Mouse (Mus musculus): ENCODE results near the gene Atp6v0a4. TPM values are rescaled to one million over a fixed set of nuclear protein-coding genes. Genes with fewer than 3 reads are reported as not detected.

Gene Atp6v0a4
- polyA plus RNA-seq, 1 experiment = 0.01 TPM

DNA sequence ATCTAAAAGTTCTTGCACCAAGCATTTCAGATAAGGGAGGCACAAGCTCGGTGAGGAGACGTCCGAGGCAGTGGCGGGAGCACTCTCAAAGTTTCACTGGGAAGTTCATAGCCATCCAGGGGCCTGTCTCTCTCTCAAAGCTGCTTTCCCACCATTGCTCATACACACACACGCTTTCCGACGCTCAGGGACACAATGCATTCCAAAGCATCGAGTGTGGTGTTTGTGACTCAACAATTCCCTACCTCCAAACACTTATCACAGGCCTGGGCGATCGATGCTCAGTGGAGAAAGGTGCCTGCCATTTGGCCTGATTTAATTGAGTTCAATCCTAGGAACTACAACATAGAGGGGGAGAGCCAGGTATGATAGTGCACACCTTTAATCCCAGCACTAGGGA, 29.7 kb downstream of the Atp6v0a4 start:
- no peaks in the 10 kb centered on the region for H3K79me2 ChIP-seq (ENCODE audit: control insufficient read depth, insufficient read depth)
- no peaks in the 10 kb centered on the region for H3K27me3 ChIP-seq (ENCODE audit: control insufficient read depth, insufficient read depth, insufficient read length)
- H3ac ChIP-seq (ENCODE audit: control insufficient read depth, insufficient read length) = no peak overlapping the region
- no peak overlapping the region for H3K4me3 ChIP-seq
- no peak overlapping the region for H3K4me2 ChIP-seq (ENCODE audit: low read depth)
- H3K36me3 ChIP-seq (ENCODE audit: control insufficient read depth, insufficient read depth) = no peaks in the 10 kb centered on the region
- TF ChIP-seq MYOG (IDR thresholded peaks at IDR 0.05; ENCODE audit: control insufficient read depth in 1 of 3, insufficient read depth in 1 of 3, insufficient read length in 2 of 3, low read depth in 2 of 3) (no peak), POLR2A (IDR thresholded peaks at IDR 0.05; ENCODE audit: insufficient read length, low read depth) (no peak), REST (IDR thresholded peaks at IDR 0.05; ENCODE audit: insufficient read depth, insufficient read length) (no peak), TCF3 (IDR thresholded peaks at IDR 0.05; ENCODE audit: insufficient read length, low read depth) (no peak), SRF (IDR thresholded peaks at IDR 0.05; ENCODE audit: control insufficient read depth, insufficient read length, low read depth) (no peak), MAX (IDR thresholded peaks at IDR 0.05; ENCODE audit: low read depth) (no peak), E2F4 (IDR thresholded peaks at IDR 0.05; ENCODE audit: insufficient read depth) (no peak), MYOD1 (IDR thresholded peaks at IDR 0.05; ENCODE audit: control insufficient read depth in 1 of 3, insufficient read length in 2 of 3, low read depth in 2 of 3) (no peak), USF1 (IDR thresholded peaks at IDR 0.05; ENCODE audit: low read depth) (no peak), TCF12 (IDR thresholded peaks at IDR 0.05; ENCODE audit: insufficient read depth, poor library complexity, severe bottlenecking) (no peak), POLR2AphosphoS2 (IDR thresholded peaks at IDR 0.05; ENCODE audit: insufficient read length, low read depth) (no peak), CEBPB (IDR thresholded peaks at IDR 0.05; ENCODE audit: insufficient read depth, poor library complexity, severe bottlenecking) (no peak)

DNA sequence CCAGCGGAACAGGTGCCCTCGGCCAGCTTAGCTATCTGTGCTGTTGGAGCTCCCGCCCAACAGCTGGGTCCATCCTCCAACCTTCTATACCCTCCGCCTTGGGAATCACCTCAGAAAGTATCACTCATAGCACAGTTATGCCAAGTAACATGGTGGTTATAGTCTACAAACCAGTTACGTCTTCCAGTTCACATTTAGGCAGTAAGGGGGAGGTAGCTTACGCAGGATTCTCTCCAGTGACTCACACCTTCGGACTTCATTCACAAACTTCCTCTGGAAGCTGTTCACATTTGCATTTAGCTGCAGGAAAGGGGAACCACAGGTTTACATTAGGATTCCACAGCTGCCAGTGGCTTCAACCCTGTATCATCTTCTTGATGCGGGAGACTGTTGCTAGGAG, 31.8 kb downstream of the Atp6v0a4 start:
- no peak for TF ChIP-seq SRF (IDR thresholded peaks at IDR 0.05; ENCODE audit: control insufficient read depth, insufficient read length, low read depth)
- TF ChIP-seq E2F4 (IDR thresholded peaks at IDR 0.05; ENCODE audit: insufficient read depth) = no peak
- no peak for TF ChIP-seq MYOD1 (IDR thresholded peaks at IDR 0.05; ENCODE audit: control insufficient read depth in 1 of 3, insufficient read length in 2 of 3, low read depth in 2 of 3)
- no peak for TF ChIP-seq MAX (IDR thresholded peaks at IDR 0.05; ENCODE audit: low read depth)
- no peak for TF ChIP-seq TCF12 (IDR thresholded peaks at IDR 0.05; ENCODE audit: insufficient read depth, poor library complexity, severe bottlenecking)
- TF ChIP-seq REST (IDR thresholded peaks at IDR 0.05; ENCODE audit: insufficient read depth, insufficient read length) = no peak
- no peak for TF ChIP-seq TCF3 (IDR thresholded peaks at IDR 0.05; ENCODE audit: insufficient read length, low read depth)
- no peak for TF ChIP-seq CEBPB (IDR thresholded peaks at IDR 0.05; ENCODE audit: insufficient read depth, poor library complexity, severe bottlenecking)
- no peak for TF ChIP-seq USF1 (IDR thresholded peaks at IDR 0.05; ENCODE audit: low read depth)
- TF ChIP-seq POLR2A (IDR thresholded peaks at IDR 0.05; ENCODE audit: insufficient read length, low read depth) = no peak
- no peak for TF ChIP-seq POLR2AphosphoS2 (IDR thresholded peaks at IDR 0.05; ENCODE audit: insufficient read length, low read depth)
- no peak for TF ChIP-seq MYOG (IDR thresholded peaks at IDR 0.05; ENCODE audit: control insufficient read depth in 1 of 3, insufficient read depth in 1 of 3, insufficient read length in 2 of 3, low read depth in 2 of 3)
- Histone ChIP-seq H3ac (ENCODE audit: control insufficient read depth, insufficient read length) (no peak overlapping the region), H3K4me3 (no peak overlapping the region), H3K36me3 (ENCODE audit: control insufficient read depth, insufficient read depth) (no peaks in the 10 kb centered on the region), H3K27me3 (ENCODE audit: control insufficient read depth, insufficient read depth, insufficient read length) (no peaks in the 10 kb centered on the region), H3K79me2 (ENCODE audit: control insufficient read depth, insufficient read depth) (no peaks in the 10 kb centered on the region), H3K4me2 (ENCODE audit: low read depth) (no peak overlapping the region)

DNA sequence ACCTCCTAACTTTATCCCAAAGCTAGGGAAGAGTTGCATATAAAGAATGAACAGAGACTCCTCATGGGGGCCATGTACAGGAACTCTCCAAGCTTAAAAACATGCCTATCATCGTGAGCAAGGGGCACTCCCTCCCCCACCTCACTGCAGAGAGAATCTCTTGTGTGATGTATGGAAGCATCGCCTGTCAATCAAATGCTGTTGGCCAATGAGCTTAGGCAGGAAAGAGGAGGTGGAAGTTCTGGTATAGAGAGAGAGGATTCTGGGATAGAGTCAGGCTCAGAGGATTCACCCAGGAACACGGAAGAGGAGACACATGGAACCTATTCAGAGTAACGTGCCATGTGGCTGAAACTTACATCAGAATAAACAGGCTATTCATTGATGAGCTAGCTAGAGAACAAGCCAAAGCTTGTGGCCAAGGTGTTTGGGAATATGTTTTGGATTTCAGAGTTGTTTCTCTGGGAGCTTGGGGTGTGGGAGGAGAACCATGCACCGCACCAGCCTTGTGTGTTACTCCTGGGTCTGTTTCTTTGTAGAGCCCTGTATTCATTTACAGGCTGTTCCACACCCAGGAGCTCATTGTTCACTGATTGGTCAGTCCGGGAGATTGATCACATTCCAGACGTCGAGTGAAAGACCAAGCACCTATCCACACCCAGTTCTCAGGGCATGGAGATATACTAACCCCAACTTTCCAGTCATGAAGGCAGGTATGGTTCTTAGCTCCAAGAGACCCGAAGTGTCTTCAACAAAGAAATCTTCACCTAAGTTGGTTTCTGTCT, 37.0 kb downstream of the Atp6v0a4 start:
- H3K27me3 ChIP-seq (ENCODE audit: control insufficient read depth, insufficient read depth, insufficient read length) = no peaks in the 10 kb centered on the region
- no peak overlapping the region for H3K4me3 ChIP-seq
- H3K4me2 ChIP-seq (ENCODE audit: low read depth) = no peak overlapping the region
- no peak for TF ChIP-seq CEBPB (IDR thresholded peaks at IDR 0.05; ENCODE audit: insufficient read depth, poor library complexity, severe bottlenecking)
- no peak for TF ChIP-seq POLR2AphosphoS2 (IDR thresholded peaks at IDR 0.05; ENCODE audit: insufficient read length, low read depth)
- TF ChIP-seq TCF12 (IDR thresholded peaks at IDR 0.05; ENCODE audit: insufficient read depth, poor library complexity, severe bottlenecking) = no peak
- H3K36me3 ChIP-seq (ENCODE audit: control insufficient read depth, insufficient read depth) = no peaks in the 10 kb centered on the region
- no peak overlapping the region for H3ac ChIP-seq (ENCODE audit: control insufficient read depth, insufficient read length)
- no peaks in the 10 kb centered on the region for H3K79me2 ChIP-seq (ENCODE audit: control insufficient read depth, insufficient read depth)

DNA sequence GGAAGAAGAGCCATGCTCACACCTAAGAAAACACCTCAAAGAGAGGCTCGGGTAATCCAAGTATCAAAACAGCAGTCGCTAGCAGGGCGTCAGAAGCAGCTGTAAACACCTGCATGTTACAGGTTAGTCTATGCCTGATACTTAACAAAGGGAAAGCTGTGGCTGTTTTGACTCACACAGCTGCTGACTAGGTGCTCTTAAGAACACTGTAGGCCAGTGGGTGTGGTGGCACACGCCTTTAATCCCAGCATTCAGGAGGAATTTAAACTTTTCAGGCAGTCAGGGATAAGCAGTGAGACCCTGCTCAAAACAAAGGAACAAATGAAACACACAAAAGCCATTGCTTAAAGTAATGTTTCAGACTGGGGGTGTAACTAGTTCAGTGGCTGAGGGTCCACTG, 41.2 kb downstream of the Atp6v0a4 start:
- no peak overlapping the region for H3K4me2 ChIP-seq (ENCODE audit: low read depth)
- no peaks in the 10 kb centered on the region for H3K79me2 ChIP-seq (ENCODE audit: control insufficient read depth, insufficient read depth)
- H3K36me3 ChIP-seq (ENCODE audit: control insufficient read depth, insufficient read depth) = no peaks in the 10 kb centered on the region
- no peak overlapping the region for H3ac ChIP-seq (ENCODE audit: control insufficient read depth, insufficient read length)
- no peak overlapping the region for H3K4me3 ChIP-seq
- TF ChIP-seq MAX (IDR thresholded peaks at IDR 0.05; ENCODE audit: low read depth) = no peak
- TF ChIP-seq SRF (IDR thresholded peaks at IDR 0.05; ENCODE audit: control insufficient read depth, insufficient read length, low read depth) = no peak
- H3K27me3 ChIP-seq (ENCODE audit: control insufficient read depth, insufficient read depth, insufficient read length) = no peaks in the 10 kb centered on the region

DNA sequence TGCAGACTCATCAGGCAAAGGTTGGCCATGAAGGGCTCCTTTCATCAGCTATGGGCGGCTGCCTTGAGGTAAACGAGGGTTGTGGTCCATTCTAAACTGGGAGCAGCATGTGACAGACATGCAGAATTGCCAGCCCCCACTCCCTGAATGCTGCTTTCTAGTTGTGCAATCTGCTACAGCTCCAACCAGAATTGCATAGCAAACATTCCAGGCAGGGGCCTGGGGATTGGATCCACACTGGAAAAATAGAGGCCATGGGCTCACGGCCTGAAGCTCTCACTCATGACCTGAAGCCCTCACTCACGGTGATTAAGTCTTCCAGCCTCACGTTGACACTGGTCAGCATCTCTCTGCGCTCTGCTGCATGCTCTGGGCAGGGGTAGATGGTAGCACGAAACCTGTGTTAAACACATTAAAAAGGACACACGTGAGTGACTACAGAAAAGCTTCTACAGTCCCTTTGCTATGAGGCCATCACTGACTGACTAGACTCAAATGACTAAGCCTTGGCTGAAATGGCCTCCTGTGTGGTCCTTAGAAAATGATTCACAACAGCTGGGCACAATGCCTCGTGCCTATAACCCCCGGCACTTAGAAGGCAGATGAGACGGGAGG, 42.6 kb downstream of the Atp6v0a4 start:
- no peak overlapping the region for H3K4me3 ChIP-seq
- H3K79me2 ChIP-seq (ENCODE audit: control insufficient read depth, insufficient read depth) = no peaks in the 10 kb centered on the region
- H3ac ChIP-seq (ENCODE audit: control insufficient read depth, insufficient read length) = no peak overlapping the region
- TF ChIP-seq MAX (IDR thresholded peaks at IDR 0.05; ENCODE audit: low read depth) (no peak), CEBPB (IDR thresholded peaks at IDR 0.05; ENCODE audit: insufficient read depth, poor library complexity, severe bottlenecking) (no peak), MYOD1 (IDR thresholded peaks at IDR 0.05; ENCODE audit: control insufficient read depth in 1 of 3, insufficient read length in 2 of 3, low read depth in 2 of 3) (no peak), POLR2A (IDR thresholded peaks at IDR 0.05; ENCODE audit: insufficient read length, low read depth) (no peak), USF1 (IDR thresholded peaks at IDR 0.05; ENCODE audit: low read depth) (no peak), SRF (IDR thresholded peaks at IDR 0.05; ENCODE audit: control insufficient read depth, insufficient read length, low read depth) (no peak), MYOG (IDR thresholded peaks at IDR 0.05; ENCODE audit: control insufficient read depth in 1 of 3, insufficient read depth in 1 of 3, insufficient read length in 2 of 3, low read depth in 2 of 3) (no peak), REST (IDR thresholded peaks at IDR 0.05; ENCODE audit: insufficient read depth, insufficient read length) (no peak), E2F4 (IDR thresholded peaks at IDR 0.05; ENCODE audit: insufficient read depth) (no peak), POLR2AphosphoS2 (IDR thresholded peaks at IDR 0.05; ENCODE audit: insufficient read length, low read depth) (no peak), TCF3 (IDR thresholded peaks at IDR 0.05; ENCODE audit: insufficient read length, low read depth) (no peak)
- H3K36me3 ChIP-seq (ENCODE audit: control insufficient read depth, insufficient read depth) = no peaks in the 10 kb centered on the region
- no peak overlapping the region for H3K4me2 ChIP-seq (ENCODE audit: low read depth)
- H3K27me3 ChIP-seq (ENCODE audit: control insufficient read depth, insufficient read depth, insufficient read length) = no peaks in the 10 kb centered on the region
